Mouse (Mus musculus): ENCODE results near the gene Vmn1r201. TPM values are rescaled to one million over a fixed set of nuclear protein-coding genes. Genes with fewer than 3 reads are reported as not detected.

Gene Vmn1r201
- not detected for total RNA-seq (2021)
- long read RNA-seq, result 0 reads

DNA sequence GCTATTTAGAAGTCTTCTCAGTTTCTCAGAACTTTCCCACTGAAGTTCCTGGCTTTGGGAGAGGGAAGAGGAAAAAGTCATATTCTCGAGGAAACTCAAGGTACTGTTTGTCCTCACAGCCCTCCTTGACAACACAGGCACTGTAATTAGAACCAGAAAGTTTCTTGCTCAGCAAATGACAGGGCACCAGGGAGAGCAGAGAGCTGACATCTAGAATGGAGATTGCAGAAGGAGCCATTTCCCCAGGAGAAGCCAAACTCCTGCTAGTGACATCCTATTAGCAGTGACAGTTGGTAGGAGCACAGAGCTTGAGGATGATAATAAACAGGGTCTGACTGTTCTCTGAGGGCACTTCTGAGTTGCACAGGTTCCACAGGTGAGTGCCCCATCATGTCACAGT, at the start of gene Vmn1r201:
Gene Vmn1r201 (plus strand): TSS at position 301 of the 400 bp plus-strand sequence.
- DNase-seq (ENCODE audit: low spot score in 2 of 2), result no peak

DNA sequence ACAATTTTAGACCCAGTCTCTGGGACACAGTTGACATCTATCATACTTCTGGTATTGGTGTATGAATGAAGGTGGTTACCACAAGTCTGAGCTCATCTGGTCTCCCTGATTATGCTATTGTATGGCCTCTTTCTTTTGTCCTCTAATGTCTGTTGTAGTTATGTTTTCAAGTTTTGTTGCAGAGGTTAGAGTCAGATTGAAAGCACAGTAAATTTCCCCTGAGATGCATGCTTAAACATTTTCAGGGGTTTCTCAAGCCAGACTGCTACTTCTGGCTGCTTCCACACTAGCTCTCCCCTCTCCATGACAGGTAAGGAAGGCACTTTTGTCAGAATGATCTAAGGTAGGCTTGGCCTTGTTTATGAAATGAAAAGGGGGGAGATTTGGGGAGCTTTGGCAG, 16.6 kb upstream of the Vmn1r201 start:
- DNase-seq (ENCODE audit: low spot score in 2 of 2), result no peak

DNA sequence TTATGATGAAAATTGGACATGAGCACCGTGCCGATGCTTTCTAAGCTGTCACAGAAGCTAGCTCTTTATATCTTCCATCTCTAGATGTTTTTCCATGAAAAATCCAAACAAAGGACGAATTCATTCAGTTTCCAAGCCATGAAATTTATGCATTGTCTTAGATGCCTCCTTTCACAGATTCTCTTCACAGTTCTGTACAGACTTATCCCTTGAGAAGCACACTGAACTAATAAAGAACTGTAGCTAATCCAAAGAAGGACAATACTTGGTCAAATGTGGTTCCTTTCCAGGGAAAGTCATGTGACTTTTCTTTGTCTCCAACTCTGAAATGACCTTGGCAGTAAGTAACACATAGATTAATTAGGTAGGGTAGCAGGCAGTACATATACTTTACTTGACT, 30.7 kb downstream of the Vmn1r201 start:
- no peak for DNase-seq (ENCODE audit: low spot score in 2 of 2)

DNA sequence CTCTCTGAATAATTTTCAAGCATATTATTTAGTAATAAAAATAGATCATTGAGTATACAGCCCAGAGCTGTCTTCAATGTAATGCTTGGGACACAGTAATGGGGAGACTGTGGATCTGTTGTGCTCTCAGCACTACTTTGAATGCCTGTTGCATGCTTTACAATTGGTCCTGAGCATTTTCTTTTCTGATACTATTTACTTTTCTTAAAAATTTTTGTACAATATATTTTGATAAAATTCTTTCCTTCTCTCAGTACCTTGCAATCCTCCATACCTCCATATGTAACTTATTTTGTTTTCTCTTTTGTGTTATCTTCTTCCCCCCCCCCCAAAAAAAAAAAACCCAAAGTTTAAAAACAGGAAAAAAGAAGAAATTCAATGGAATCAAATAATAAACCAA, 33.6 kb downstream of the Vmn1r201 start, which contains the start of gene Vmn1r202:
Gene Vmn1r202 (minus strand): TSS at position 101 of the 400 bp plus-strand sequence.
- no peak for DNase-seq (ENCODE audit: low spot score in 2 of 2)

DNA sequence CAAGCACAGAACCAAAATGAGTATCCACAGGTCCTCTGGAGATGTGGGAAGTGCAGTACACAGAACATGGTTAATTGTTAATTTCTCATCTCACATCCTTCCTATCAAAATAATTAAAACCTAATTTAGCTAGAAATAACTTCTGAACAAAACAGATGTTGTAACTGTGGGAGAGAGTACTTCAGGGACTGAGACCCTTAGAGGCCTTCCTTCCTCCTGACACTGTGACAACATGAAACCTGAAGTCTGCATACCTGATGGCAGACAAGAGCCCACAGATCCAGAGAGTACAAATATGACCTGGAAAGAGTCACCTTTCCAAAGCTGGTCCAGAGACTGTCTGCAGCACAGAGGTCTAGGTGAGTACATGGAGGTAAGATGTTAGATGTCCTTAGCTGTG, 46.1 kb downstream of the Vmn1r201 start, which contains the start of gene Vmn1r203:
Gene Vmn1r203 (plus strand): TSS at position 301 of the 400 bp plus-strand sequence.
- no peak for DNase-seq (ENCODE audit: low spot score in 2 of 2)

Other genes starting within 250 kb of the Vmn1r201 start
- gene Vmn1r193, start 248.8 kb upstream of the Vmn1r201 start, total RNA-seq (2021), result not detected
- not detected for gene Vmn1r194, start 227.7 kb upstream of the Vmn1r201 start, total RNA-seq (2021)
- gene Vmn1r195, start 201.4 kb upstream of the Vmn1r201 start, total RNA-seq (2021), result not detected
- not detected for gene Vmn1r196, start 182.0 kb upstream of the Vmn1r201 start, total RNA-seq (2021)
- gene Vmn1r197, start 147.3 kb upstream of the Vmn1r201 start, total RNA-seq (2021), result not detected
- gene Vmn1r198, start 121.6 kb upstream of the Vmn1r201 start, total RNA-seq (2021), result not detected
- not detected for gene Vmn1r199, start 92.1 kb upstream of the Vmn1r201 start, total RNA-seq (2021)
- not detected for gene Vmn1r200, start 81.5 kb upstream of the Vmn1r201 start, total RNA-seq (2021)
- gene Vmn1r202, start 33.5 kb downstream of the Vmn1r201 start, total RNA-seq (2021), result under 1 TPM in 1 of 2 experiments, not detected in 1; 0.07 TPM
- not detected for gene Vmn1r203, start 46.2 kb downstream of the Vmn1r201 start, total RNA-seq (2021)
- gene Vmn1r204, start 81.3 kb downstream of the Vmn1r201 start, total RNA-seq (2021), result not detected
- not detected for gene Vmn1r205, start 121.1 kb downstream of the Vmn1r201 start, total RNA-seq (2021)
- not detected for gene Vmn1r206, start 152.3 kb downstream of the Vmn1r201 start, total RNA-seq (2021)

Data from layer of hippocampus, adult 18-20 months (tissue).